Mouse (Mus musculus): ENCODE results near the gene Agmat. TPM values are rescaled to one million over a fixed set of nuclear protein-coding genes. Genes with fewer than 3 reads are reported as not detected.
A peak's percentile ranks its signal among the peaks of the same experiment; 100 is the strongest.

Agmat gene
- polyA plus RNA-seq, 1 experiment from 2014 or later: 18.5 TPM

DNA sequence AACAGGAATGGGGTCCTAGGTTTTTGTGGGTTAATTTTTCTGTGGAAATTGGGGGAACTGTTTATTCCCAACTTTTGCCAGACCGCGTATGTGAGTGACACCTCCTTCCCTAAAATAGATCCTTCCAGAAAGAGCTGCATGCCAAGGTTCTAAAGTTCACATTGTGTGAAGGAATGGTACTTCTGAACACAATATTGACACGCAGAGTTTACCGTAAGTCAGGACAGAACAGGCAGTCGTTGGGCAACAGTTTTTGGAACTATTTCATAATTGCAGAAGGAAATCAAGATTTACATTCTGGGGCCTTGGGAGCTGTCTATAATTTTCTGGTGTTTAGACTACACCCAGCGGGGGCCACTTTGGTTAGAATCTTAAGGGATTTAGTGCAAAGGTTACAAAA lies 24.5 kb upstream of the Agmat start:
- peaks cover 4% of the 10 kb centered on the region; the same call in 1 of the 2 replicates for H3K9me3 ChIP-seq (replicated peaks)
- H3K4me2 ChIP-seq: peak overlapping the region; percentile 92
- H3K9ac ChIP-seq: peak overlapping the region; percentile 99
- ATAC-seq (ENCODE audit: low read depth) (no peak), DNase-seq (no peak)
- H3K27ac ChIP-seq: peak overlapping the region; percentile 97
- WGBS (ENCODE audit: insufficient replicate concordance): 42% methylated on average over 6 of the region's 6 CpGs
- H3K36me3 ChIP-seq: peaks cover 36% of the 10 kb centered on the region
- peaks cover 81% of the 10 kb centered on the region for H3K4me1 ChIP-seq (replicated peaks)
- peak overlapping the region; percentile 99 for H3K4me3 ChIP-seq (replicated peaks)
- H3K27me3 ChIP-seq: no peaks in the 10 kb centered on the region

DNA sequence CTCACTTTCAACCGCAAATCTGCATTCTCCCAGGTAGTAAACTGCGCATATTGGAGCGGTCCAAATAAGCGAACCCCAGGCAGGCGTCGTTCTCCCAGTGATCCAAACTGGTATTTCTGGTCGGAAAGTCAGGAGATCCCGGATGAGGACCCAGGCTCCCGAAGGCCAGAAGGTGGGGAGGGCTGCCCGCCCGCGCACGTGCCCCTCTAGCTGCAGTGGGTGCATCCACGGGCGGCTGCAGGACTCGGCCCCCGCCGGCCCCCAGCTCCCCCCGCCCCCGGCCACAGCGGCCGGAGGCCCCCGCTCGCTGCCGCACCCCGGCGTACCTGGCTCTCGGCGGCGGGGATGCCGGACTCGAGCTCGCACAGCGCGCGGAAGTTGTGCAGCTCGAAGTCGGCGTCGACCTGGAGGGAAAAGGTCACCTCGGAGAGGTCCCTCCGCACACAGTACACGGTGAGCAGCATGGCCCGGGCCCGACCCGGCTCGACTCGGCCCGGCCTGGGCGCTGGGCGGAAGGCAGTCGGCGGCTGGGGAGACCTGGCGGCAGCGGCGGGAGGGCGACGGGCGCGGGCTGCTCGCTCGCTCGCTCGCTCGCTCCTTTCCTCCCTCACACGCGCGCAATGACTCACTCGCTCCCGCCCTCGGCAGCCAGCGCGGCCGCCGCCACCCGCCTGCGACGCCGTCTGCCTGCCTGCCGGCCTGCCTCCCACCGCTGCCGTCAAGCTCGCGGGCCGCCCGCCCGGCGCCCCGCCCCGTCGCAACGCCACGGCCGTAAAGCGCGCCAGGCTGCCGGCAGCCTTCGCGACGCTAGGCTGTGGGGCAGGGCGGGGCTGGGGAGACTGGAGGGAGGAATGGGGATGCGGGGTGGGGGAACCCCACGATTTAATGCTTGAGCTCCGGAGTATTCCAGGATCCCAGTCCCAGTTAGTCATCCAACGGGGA lies 23.5 kb upstream of the Agmat start, which contains the start of gene Ddi2:
Gene Ddi2 (minus strand): TSS at position 689 of the 942 bp plus-strand sequence.
- under 1% methylated on average over 81 of the region's 105 CpGs for WGBS (ENCODE audit: insufficient replicate concordance)
- Histone ChIP-seq H3K4me3 (replicated peaks) (peak within 1 kb of the TSS; percentile 99), H3K9me3 (replicated peaks) (peaks cover 4% of the 10 kb centered on the region; the same call in 1 of the 2 replicates), H3K9ac (peak within 1 kb of the TSS; percentile 99), H3K4me1 (replicated peaks) (peaks cover 77% of the 10 kb centered on the region), H3K4me2 (peak within 1 kb of the TSS; percentile 92), H3K27ac (peak within 1 kb of the TSS; percentile 97), H3K27me3 (no peaks in the 10 kb centered on the region), H3K36me3 (peaks cover 27% of the 10 kb centered on the region)
- ATAC-seq (ENCODE audit: low read depth) (peak; percentile 84), DNase-seq (peak; percentile 87)

DNA sequence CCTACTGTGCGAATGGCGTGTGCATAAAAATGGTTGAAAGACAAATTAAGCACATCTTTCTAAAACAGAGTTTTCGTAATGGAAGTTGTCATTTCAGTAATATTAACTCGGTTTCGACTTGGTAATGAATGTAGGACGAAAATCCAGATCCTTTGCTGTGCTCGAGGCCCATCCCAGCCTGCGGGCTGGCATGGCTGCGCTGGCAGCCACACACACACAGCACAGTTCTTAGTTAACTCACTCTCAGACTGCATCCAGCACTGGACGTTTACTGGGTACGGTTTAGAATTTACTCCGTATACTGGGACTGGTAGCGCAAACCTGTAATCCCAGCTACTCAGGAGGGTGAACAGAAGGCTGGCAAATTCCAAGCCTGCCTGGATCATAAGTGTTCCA lies 22.8 kb upstream of the Agmat start:
- H3K36me3 ChIP-seq: peaks cover 23% of the 10 kb centered on the region
- peaks cover 4% of the 10 kb centered on the region; the same call in 1 of the 2 replicates for H3K9me3 ChIP-seq (replicated peaks)
- DNase-seq: no peak
- 12% methylated on average over 13 of the region's 13 CpGs for WGBS (ENCODE audit: insufficient replicate concordance)
- H3K4me3 ChIP-seq (replicated peaks): peak overlapping the region; percentile 99
- H3K9ac ChIP-seq: peak overlapping the region; percentile 99
- peak overlapping the region; percentile 92 for H3K4me2 ChIP-seq
- peak; percentile 44 for ATAC-seq (ENCODE audit: low read depth)
- H3K27ac ChIP-seq: peak overlapping the region; percentile 97
- H3K4me1 ChIP-seq (replicated peaks): peaks cover 70% of the 10 kb centered on the region
- no peaks in the 10 kb centered on the region for H3K27me3 ChIP-seq

DNA sequence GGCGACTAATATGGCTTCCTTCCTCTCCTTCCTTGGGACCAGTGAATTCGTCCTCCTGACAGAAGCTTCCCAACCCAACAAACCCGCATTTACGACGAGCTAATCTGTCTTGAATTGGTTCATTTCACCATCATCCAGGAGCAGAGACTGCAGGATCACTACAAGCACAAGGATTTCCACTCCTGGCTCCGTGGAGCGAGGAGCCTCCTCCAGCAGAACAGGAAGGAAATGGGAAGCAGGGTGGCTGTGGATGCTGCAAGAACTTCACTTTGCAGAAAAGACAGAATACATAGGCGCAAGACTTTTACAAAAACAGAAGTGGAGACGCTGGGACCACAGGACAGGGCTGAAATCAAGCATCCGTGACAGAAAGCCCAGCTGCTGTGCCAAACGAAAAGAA lies 21.9 kb upstream of the Agmat start:
- WGBS (ENCODE audit: insufficient replicate concordance): 44% methylated on average over 11 of the region's 11 CpGs
- ATAC-seq (ENCODE audit: low read depth) (no peak), DNase-seq (no peak)
- Histone ChIP-seq H3K36me3 (peaks cover 16% of the 10 kb centered on the region), H3K4me2 (peak overlapping the region; percentile 15; the same call in 1 of the 2 replicates), H3K27me3 (no peaks in the 10 kb centered on the region; the same call in 1 of the 2 replicates), H3K27ac (peak overlapping the region; percentile 52), H3K4me3 (replicated peaks) (no peak overlapping the region), H3K9me3 (replicated peaks) (peaks cover 4% of the 10 kb centered on the region; the same call in 1 of the 2 replicates), H3K4me1 (replicated peaks) (peaks cover 62% of the 10 kb centered on the region), H3K9ac (no peak overlapping the region)

DNA sequence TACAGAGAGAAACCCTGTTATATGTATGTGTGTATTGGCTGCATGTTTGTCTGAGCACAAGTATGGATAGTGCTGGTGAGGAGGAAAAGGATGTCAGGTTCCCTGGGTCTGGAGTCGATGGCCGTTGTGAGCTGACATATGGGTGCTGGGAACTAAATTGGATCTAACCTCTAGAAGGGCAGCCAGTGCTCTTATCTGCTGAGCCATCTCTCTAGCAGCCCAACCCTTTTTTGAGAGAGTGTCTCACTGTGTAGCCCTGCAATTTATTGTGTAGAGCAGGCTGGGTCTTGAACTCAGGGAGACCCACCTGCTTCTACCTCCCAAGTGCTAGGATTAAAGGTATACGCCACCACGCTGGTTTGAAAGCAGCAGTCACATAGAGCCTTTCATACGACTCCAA lies 21.2 kb upstream of the Agmat start:
- no peak overlapping the region for H3K9ac ChIP-seq
- peak overlapping the region; percentile 52; the same call in 1 of the 2 replicates for H3K27ac ChIP-seq
- peaks cover 9% of the 10 kb centered on the region for H3K36me3 ChIP-seq

DNA sequence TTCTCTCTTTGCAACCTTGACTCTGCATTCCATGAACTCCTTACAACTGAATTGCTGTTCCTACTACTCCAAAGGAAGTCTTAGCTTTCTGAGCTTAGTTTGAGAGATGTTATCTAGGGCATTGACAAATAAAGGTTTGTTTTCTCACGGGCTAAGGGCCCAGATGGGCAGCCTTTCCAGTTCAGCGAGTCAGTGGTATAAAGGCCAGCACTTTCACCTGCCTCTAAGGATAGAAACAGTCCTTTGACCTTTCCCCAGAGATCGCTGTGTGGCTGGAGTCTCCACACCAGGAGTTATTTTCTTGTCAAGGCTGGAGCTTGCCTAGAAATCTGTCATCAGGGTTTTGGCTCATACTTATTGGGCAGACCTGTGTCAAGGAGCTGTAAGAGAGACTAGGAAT lies 20.7 kb upstream of the Agmat start:
- H3K4me3 ChIP-seq (replicated peaks): no peak overlapping the region
- DNase-seq: no peak
- no peak for ATAC-seq (ENCODE audit: low read depth)
- H3K9ac ChIP-seq: no peak overlapping the region
- H3K4me2 ChIP-seq: no peak overlapping the region
- WGBS (ENCODE audit: insufficient replicate concordance): 58% methylated on average over 3 of the region's 3 CpGs
- H3K9me3 ChIP-seq (replicated peaks): no peaks in the 10 kb centered on the region
- peaks cover 7% of the 10 kb centered on the region; the same call in 1 of the 2 replicates for H3K27me3 ChIP-seq
- H3K27ac ChIP-seq: no peak overlapping the region
- H3K4me1 ChIP-seq (replicated peaks): peaks cover 58% of the 10 kb centered on the region
- H3K36me3 ChIP-seq: peaks cover 5% of the 10 kb centered on the region

More for the DNA sequence above, 21.2 kb upstream of the Agmat start:
- DNase-seq (no peak), ATAC-seq (ENCODE audit: low read depth) (no peak)
- Histone ChIP-seq H3K9me3 (replicated peaks) (peaks cover 1% of the 10 kb centered on the region; the same call in 1 of the 2 replicates), H3K4me2 (no peak overlapping the region), H3K4me1 (replicated peaks) (peaks cover 58% of the 10 kb centered on the region), H3K4me3 (replicated peaks) (no peak overlapping the region), H3K27me3 (peaks cover 2% of the 10 kb centered on the region; the same call in 1 of the 2 replicates)
- 72% methylated on average over 5 of the region's 5 CpGs for WGBS (ENCODE audit: insufficient replicate concordance)

DNA sequence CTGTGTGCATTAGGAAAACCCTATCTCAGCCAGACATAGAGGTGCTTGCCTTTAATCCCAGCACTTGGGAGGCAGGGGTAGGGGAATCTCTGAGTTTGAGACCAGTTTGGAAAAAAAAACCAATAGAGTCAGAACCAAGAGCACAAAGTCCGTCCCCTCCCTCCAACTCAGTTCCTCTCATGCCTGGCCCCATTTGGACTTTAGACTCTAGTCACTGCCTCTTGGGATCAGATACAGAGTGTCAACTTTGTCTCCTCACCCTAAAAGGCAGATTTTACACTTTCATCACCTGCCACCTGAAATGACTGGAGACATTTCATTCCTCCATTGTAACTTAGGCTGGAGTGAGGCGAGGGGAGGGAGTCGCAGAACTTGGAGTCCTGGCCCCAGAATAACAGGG lies 17.2 kb upstream of the Agmat start:
- Histone ChIP-seq H3K27ac (peak overlapping the region; percentile 37), H3K9me3 (replicated peaks) (no peaks in the 10 kb centered on the region), H3K4me2 (no peak overlapping the region), H3K27me3 (peaks cover 7% of the 10 kb centered on the region; the same call in 1 of the 2 replicates), H3K36me3 (no peaks in the 10 kb centered on the region), H3K4me1 (replicated peaks) (peaks cover 43% of the 10 kb centered on the region), H3K4me3 (replicated peaks) (no peak overlapping the region), H3K9ac (no peak overlapping the region)
- 78% methylated on average over 3 of the region's 3 CpGs for WGBS (ENCODE audit: insufficient replicate concordance)
- ATAC-seq (ENCODE audit: low read depth) (no peak), DNase-seq (no peak)

DNA sequence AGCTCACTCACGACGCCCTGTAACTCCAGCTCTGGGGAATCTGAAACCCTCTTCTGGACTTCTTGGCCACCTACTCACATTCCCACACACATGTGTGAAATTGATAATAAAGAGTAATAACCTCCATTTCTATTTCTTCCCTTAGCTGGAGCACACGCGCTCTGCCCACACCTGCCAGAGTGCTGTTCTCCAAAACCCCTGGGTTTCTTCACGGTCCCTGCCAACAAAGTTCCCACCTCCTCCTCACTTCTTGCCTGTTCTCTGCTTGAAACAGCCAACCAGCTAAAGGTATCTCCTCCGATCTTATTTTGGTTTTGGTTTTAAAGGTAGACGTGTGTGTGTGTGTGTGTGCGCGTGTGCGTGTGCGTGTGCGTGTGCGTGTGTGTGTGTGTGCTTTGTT lies 16.1 kb upstream of the Agmat start:
- no peak for ATAC-seq (ENCODE audit: low read depth)
- no peaks in the 10 kb centered on the region for H3K36me3 ChIP-seq
- no peak overlapping the region for H3K4me3 ChIP-seq (replicated peaks)
- H3K9me3 ChIP-seq (replicated peaks): no peaks in the 10 kb centered on the region
- no peak overlapping the region for H3K4me2 ChIP-seq
- no peak for DNase-seq
- peaks cover 43% of the 10 kb centered on the region for H3K4me1 ChIP-seq (replicated peaks)
- 83% methylated on average over 13 of the region's 13 CpGs for WGBS (ENCODE audit: insufficient replicate concordance)
- H3K27me3 ChIP-seq: peaks cover 7% of the 10 kb centered on the region; the same call in 1 of the 2 replicates
- no peak overlapping the region for H3K27ac ChIP-seq
- no peak overlapping the region for H3K9ac ChIP-seq

DNA sequence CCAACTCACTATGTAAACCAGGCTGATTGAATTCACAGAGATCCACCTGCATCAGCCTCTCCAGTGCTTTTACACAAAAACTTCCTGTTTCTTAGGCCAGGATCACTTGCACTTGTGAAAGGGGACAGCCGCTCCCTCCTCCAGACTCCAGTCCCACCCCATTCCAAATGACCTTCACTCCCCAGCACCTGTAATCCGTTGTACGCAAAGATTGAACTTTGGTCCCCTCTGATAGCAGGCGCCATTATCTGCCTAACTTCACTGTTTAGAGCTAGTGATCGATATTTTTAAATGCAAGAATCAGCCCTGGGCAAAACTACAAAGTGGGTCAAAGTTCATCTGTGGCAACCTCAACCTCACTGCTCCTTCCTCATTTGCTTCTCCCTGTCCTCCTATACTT lies 14.7 kb upstream of the Agmat start:
- ATAC-seq (ENCODE audit: low read depth) (peak; percentile 24; the same call in 1 of the 2 replicates), DNase-seq (no peak)
- Histone ChIP-seq H3K36me3 (no peaks in the 10 kb centered on the region), H3K4me2 (no peak overlapping the region), H3K9ac (no peak overlapping the region), H3K27me3 (peaks cover 7% of the 10 kb centered on the region; the same call in 1 of the 2 replicates), H3K4me3 (replicated peaks) (no peak overlapping the region), H3K9me3 (replicated peaks) (no peaks in the 10 kb centered on the region), H3K27ac (peak overlapping the region; percentile 67), H3K4me1 (replicated peaks) (peaks cover 44% of the 10 kb centered on the region)
- 53% methylated on average over 5 of the region's 5 CpGs for WGBS (ENCODE audit: insufficient replicate concordance)

DNA sequence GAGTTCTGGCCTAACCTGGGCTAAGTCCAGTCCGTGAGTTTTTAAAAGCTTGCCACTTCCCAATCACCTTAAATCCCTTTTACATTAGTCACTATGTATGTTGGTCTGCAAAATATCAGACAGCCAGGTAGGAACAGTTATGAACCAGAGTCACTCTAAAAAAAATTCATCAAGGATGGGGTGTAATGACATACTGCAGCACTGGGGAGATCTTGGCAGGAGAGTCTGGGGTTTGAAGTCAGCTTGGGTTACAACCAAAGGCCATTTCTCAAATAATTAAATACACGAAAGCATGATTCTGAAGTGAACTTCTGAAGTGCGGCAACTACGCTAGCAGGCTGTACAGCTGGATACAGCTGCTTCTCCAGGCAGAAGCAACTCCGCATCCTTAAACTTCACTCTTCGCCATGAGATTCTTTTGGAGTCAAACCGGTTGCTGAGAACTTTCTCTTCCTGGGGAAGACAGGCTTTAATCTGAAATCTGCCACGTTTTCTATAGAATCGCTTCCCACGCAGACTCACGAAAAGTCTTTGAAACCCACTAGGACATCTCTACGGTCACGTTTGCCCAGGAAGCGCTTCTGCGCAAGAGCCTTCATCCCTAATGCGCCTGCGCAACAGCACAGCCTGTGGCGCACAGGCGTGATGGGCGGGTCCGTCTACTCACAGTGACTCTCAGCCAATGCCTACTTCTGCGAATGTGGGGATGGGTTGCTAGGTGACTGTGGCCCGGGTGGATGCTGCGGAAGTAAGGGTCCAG lies 11.8 kb upstream of the Agmat start:
- Histone ChIP-seq H3K9ac (peak overlapping the region; percentile 61; the same call in 1 of the 2 replicates), H3K27ac (peak overlapping the region; percentile 53), H3K27me3 (0 out of 2 replicates have a peak, but pooled peaks cover 7% of the 10 kb centered on the region), H3K4me3 (replicated peaks) (peak overlapping the region; percentile 49), H3K4me1 (replicated peaks) (peaks cover 39% of the 10 kb centered on the region), H3K9me3 (replicated peaks) (no peaks in the 10 kb centered on the region), H3K4me2 (peak overlapping the region; percentile 67), H3K36me3 (no peaks in the 10 kb centered on the region)
- DNase-seq (peak; percentile 85), ATAC-seq (ENCODE audit: low read depth) (peak; percentile 92)
- WGBS (ENCODE audit: insufficient replicate concordance): 10% methylated on average over 24 of the region's 24 CpGs

DNA sequence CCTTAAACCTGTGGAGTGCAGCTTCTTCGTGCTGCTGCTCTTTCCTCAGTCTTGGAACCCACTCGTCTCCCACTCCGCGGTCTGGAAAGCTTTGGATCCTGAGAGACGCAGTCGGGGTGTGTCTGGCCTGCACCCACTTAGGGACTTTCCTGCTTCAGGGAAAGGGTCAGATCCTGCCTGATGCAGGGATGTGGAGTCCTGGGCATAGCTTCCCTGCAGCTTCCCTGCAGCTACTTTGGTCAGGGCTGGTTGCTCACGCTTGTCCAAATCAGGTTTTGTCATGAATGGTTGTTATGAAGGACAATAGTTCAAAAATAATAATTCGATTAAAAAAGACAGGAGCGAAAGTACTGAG lies 11.3 kb upstream of the Agmat start:
- Histone ChIP-seq H3K4me2 (peak overlapping the region; percentile 67), H3K4me1 (replicated peaks) (peaks cover 37% of the 10 kb centered on the region), H3K27ac (peak overlapping the region; percentile 27; the same call in 1 of the 2 replicates), H3K27me3 (0 out of 2 replicates have a peak, but pooled peaks cover 5% of the 10 kb centered on the region), H3K4me3 (replicated peaks) (peak overlapping the region; percentile 49; the same call in 1 of the 2 replicates), H3K9me3 (replicated peaks) (no peaks in the 10 kb centered on the region), H3K9ac (no peak overlapping the region), H3K36me3 (no peaks in the 10 kb centered on the region)
- ATAC-seq (ENCODE audit: low read depth) (no peak), DNase-seq (no peak)
- 31% methylated on average over 9 of the region's 9 CpGs for WGBS (ENCODE audit: insufficient replicate concordance)
